In the genomic region with DNA sequence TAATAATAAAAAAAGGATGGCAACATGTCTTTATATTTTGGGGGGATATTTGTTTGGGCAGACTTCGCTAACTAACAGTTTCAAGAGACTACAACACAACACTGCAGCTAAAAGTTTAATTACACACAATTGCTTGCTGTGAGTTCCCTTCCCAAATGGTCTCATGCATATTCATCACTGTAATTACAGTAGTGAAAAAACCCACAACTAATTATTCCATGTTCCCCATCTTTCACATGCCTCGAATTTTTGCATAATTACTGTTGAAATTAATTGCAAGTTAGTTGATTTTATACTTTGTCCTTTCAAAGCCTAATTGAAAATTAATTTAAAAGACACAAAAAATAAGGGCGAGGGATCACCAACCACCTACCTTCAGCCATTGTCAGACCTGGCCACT, we compare ENCODE assay signal across 20 mouse cellular contexts.
"Had no signal": no experiment of that assay in that cellular context is flagged by ENCODE, and none has a peak within 500 bp of the region (broad histone marks: within the 10 kb centered on the region; RNA-seq: fewer than 3 reads in every experiment).

No protein-coding gene starts in this region.

- H3K36me3 ChIP-seq: midbrain, embryonic 12.5 days; neural tube, embryonic 13.5 days had no signal

- DNase-seq: kidney, adult 9 months; kidney, postnatal 14 days; kidney, postnatal 4 days; left cerebral cortex, postnatal 4 days; liver, postnatal 0 days; lung, embryonic 14.5 days; right cerebral cortex, adult 18-20 months; right cerebral cortex, postnatal 14 days; thymus, adult 18-20 months; thymus, postnatal 36 days had no signal

- H3K4me3 ChIP-seq: limb, embryonic 12.5 days; limb, embryonic 15.5 days; midbrain, embryonic 12.5 days; myocyte; neural tube, embryonic 13.5 days had no signal

- H3K9ac ChIP-seq: limb, embryonic 12.5 days; limb, embryonic 15.5 days; liver, embryonic 14.5 days; liver, postnatal 0 days; lung, embryonic 14.5 days; midbrain, embryonic 12.5 days; neural tube, embryonic 13.5 days had no signal

- H3K27me3 ChIP-seq: limb, embryonic 12.5 days; limb, embryonic 15.5 days; midbrain, embryonic 12.5 days; neural tube, embryonic 13.5 days had no signal

- H3K27ac ChIP-seq: limb, embryonic 12.5 days; limb, embryonic 15.5 days; liver, embryonic 14.5 days; macrophage; midbrain, embryonic 12.5 days; neural tube, embryonic 13.5 days had no signal

- H3K4me2 ChIP-seq: limb, embryonic 12.5 days; limb, embryonic 15.5 days; liver, embryonic 11.5 days; lung, embryonic 14.5 days; midbrain, embryonic 12.5 days; neural tube, embryonic 13.5 days had no signal

- ATAC-seq: liver, postnatal 0 days; lung, postnatal 0 days; midbrain, embryonic 16.5 days had no signal

- H3K9me3 ChIP-seq: limb, embryonic 12.5 days; limb, embryonic 15.5 days; midbrain, embryonic 12.5 days; neural tube, embryonic 13.5 days had no signal
